Mouse (Mus musculus) G1E-ER4 (cell line): ENCODE measurements around the gene Ralgps1. TPM values are rescaled to one million over a fixed set of nuclear protein-coding genes. Genes with fewer than 3 reads are reported as not detected.

Experiments
- GATA1 ChIP-seq: IDR thresholded peaks from one replicate; pipeline ENCODE4 v1.8.0; 2012; ENCODE audit warnings: low read length, inconsistent platforms
- polyA plus RNA-seq: library from polyadenylated mRNA; stranded (reverse); fragments of >175 nt; gene quantifications from 2 replicates; pipeline ENCODE4 v1.2.3, GENCODE M21; 2012

Ralgps1 gene
- polyA plus RNA-seq, 1 experiment, result 1.3 TPM

DNA sequence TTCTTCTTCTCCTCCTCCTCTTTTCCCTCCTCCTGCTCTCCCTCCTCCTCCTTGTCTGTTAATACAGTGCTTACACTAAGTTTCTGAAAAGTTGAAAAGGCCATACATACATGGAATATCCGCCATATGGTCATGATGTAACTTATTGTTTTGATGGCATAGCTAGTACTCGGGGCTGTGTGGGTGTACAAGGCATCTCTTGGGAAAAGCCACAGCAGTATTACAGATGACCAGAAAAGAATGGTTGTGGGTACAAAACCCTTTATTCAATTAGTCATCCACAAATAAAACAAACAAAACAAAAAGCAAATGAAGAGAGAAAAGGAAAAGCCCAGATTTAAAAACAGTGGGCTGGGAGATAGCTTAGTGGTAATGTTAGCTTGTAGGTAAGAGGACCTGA is 90.8 kb downstream of the Ralgps1 start:
- no peak for TF ChIP-seq GATA1

DNA sequence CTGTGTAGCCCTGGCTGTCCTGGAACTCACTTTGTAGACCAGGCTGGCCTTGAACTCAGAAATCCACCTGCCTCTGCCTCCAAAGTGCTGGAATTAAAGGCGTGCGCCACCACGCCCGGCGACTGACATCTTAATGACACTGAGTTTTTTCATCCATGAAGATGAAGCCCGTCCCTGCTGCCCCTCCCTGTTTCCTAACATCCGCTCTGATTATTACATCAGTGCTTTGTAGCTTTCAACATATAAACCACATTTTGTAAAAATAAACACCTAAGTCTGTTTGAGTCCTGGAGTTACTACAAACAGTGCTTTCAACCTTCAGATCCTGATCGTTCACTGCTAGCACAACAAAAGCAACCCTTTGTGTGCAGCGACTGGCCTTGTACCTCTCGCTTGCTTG is 91.5 kb downstream of the Ralgps1 start:
- TF ChIP-seq GATA1, result no peak

DNA sequence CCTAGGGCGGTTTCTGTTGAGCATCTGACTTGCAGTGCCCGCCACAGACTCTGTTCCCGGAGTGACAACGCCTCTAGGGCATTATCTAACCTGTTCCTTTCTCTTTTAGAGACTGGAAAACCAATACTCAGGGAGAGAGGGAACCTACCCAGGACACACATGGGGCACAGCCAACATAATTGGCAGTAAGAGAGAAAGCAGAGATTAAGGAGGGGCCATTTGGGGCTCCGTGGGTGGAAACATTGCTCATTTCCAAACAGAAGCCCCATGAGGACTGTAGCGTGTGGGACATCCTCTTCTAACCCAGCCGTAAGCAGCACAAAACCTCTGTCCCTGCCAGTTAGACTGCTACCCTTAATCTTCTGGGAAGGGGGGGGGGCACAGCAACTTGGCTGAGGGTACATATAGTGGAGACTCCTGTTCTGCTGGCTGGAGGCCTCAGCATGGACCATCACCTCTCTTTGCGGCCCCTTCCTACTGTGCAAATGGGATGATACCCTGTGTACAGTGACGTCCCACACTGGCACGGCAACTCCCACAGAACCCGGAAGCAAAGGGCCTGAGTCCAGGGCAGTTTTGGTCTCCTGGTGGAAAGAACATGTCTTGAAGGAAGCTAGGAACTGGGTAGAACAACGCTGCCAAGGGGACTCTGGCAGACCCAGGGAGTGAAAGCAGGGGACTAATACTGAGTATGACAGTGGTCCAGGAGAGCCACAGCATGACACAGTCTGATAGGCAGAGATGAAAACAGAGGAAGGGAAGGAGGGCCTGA is 96.4 kb downstream of the Ralgps1 start:
- no peak for TF ChIP-seq GATA1

DNA sequence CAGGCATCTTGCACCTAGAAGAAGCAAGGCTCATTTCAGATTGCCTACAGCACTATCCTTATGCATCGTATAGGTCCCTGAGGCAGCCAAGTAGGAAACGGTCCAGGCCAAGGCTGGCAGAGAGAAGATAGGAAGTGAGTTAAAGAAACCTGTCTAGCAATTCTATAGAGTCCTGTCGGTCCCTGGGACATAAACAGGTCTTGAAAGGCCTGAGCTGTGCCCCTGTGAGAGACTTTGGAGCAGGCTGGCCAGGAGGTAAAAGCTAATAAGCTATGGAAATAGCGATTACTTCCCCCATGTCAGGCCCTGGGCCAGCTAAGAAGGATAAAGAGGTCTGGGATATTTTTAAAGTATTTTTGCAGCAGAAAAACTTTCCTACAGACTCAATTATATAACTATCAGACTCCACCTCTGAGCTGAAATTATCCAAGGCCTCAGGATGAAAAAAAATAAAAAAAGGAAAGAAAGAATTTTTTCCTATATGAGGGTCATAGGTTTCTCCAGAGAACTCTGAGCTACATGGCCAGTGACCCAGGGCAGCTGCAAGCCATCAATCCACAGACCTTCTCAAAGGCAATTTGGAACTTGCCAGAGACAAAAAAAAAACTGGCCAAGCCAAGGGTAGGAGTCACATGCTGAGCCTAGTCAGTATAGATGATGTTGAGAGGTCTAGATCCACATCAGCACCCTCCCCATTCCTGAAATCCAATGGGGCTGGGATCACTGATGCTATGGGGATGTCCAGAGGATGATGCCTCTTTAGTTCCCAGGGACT is 98.4 kb downstream of the Ralgps1 start:
- TF ChIP-seq GATA1, result no peak

DNA sequence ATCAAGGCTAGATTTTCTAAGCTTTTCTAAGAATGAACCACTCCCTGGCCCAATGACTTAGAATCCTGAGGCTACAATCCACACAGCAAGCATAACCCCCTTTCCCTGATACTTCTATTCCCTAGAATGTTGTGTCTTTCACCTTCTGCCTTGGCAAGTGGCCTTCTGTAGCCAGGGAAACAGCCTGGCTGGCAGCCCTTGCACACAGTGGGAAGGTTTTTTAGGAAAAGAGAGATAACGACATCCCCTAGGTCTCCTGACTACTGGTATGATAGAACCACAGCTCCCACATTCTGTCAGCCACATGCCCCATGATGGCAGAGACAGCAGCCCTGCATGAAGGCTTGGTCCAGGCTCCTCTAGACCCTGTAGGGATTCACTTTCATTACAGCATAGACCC is 99.8 kb downstream of the Ralgps1 start:
- TF ChIP-seq GATA1, result no peak

DNA sequence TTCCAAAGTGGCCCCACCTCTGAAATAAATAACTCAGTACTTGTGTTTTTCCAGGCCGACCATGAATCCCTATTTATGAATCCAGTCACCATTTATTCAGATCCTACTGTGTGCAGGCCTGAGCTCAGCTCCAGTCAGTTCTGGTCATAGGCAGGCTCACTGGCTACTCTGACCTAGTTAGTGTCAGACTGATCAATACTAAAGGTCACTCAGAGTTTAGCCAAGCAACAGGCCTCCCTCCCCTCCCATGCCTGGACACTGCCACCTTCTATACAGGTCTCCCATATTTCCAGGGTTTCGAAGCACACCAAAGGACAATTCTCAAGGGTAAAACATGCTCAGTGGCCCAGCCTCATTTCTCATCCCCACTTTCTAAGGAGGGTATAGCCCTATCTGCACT is 100.7 kb downstream of the Ralgps1 start:
- no peak for TF ChIP-seq GATA1

DNA sequence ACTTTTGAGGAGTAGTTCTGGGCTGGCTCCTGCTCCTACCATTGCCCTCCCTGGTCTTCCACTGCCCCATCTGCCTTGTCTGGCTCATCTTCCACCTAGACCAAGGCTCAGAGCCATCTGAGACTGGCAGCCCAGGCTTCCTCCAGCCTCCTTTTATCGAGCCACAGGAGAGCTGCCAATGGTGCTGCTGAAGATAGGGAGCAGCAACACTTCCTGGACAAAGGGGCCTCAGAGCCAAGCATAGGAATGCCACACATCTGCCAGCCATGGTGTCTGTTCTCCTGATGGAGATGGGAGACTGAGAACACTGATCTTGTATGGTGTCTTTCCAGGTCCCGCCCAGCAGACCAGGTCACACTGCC is 102.2 kb downstream of the Ralgps1 start:
- TF ChIP-seq GATA1, result no peak

DNA sequence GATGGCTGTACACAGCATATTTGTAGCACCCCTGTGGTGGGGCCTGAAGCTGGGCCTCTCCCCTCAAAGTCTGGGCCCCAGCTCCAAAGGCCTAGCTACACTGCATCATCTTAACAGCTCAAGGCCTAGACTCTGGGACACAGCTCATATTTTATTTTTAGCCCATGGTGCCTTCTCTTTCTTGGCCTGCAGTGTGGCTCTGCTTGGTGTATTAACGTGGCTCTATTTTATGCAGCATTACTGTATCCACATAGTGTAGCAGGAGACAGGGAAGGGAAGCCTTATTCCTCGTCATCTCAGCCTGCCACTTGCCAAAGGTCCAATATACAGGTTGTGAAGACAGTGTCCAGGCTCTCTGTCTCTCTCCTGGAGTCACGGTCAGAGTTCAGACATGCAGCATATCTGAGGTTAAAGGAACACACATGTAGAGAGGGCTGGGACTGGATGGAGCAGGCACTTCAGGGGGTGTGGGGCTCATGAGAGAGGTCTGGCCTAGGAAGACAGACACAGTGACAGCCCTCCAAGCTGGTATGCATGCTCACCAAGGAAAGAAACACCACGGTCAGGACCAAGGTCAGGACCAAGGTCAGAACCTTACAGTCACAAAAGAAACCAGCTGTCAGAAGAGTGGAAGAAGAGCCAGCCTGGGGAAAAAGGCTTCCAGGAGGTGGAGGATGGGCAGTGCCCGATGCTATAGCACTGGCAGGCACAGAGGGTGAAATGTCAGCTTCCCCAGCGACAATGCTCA is 102.7 kb downstream of the Ralgps1 start:
- no peak for TF ChIP-seq GATA1

DNA sequence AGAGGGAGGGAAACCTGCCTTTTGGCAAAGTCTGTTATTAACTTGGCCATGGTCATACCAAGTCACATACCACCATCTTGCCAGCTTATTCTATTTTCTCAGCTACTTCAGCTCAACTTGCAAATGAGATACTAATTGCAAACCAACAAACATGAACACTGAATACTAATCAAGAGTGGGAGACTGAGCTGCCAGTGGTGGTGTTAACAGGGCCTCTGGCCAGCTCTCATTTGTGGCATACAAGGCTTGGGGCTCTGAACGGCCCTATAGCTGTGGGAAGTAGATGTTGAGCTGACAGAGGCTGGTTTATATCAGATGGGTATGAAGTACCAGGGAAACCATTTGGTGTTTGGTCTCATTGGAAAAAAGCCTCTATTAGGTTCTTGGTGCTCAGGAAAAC is 104.2 kb downstream of the Ralgps1 start:
- TF ChIP-seq GATA1, result no peak

DNA sequence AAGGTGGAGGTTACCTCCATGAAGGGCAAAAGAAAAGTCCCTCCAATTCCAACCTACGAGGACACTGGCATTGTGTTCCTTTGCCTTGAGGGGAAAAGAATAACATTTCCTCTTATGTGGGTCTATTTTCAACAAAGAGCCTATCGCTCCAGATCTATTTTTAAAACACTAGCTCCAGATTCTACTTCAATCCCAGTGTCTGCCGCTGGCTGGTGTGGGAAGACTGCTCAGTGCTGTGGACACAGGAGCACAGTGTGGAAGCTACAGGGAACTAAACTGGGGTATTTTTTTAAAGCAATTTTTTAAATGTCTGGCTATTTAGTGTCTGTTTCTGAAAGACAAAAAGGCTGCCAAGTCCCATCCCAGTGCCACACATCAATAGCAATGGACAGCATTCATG is 105.5 kb downstream of the Ralgps1 start:
- no peak for TF ChIP-seq GATA1

DNA sequence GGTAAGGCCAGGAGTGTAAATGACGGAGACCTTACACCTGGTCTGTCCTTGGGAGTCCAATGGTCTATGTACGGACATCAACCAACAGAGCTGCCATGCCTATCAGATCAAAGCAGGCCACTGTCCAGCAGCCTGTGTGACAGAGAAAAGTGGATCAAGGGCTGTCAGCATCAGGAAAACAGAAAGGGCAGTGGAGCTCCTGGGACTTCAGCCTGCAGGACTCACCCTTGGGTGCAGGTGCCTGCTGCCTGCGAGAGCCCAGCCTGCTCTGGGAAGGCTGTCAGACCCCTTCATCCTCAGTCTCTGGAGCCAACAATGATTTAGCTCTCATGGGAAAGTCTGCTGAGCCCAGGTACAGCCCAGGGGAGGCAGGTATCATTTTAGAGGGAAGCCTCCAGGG is 109.8 kb downstream of the Ralgps1 start:
- no peak for TF ChIP-seq GATA1

DNA sequence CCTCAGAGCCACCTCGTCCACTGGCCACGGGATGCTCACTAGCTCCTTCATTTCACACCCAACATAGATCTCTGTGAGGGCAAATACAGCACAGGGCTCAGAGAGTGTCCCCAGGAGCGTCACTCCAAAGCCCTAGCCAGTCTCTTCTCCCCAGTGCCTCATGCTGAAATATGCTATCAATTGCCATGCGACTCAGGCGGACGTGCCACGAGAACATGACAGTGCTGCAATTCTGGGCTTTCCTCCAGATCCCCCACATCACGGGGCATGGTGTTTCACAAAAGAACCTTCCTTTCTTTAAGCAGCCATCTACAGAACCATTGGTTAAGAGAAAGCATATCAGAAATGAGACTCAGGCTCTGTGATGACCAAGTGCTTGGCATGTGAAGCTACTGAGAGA is 110.5 kb downstream of the Ralgps1 start:
- TF ChIP-seq GATA1, result no peak

DNA sequence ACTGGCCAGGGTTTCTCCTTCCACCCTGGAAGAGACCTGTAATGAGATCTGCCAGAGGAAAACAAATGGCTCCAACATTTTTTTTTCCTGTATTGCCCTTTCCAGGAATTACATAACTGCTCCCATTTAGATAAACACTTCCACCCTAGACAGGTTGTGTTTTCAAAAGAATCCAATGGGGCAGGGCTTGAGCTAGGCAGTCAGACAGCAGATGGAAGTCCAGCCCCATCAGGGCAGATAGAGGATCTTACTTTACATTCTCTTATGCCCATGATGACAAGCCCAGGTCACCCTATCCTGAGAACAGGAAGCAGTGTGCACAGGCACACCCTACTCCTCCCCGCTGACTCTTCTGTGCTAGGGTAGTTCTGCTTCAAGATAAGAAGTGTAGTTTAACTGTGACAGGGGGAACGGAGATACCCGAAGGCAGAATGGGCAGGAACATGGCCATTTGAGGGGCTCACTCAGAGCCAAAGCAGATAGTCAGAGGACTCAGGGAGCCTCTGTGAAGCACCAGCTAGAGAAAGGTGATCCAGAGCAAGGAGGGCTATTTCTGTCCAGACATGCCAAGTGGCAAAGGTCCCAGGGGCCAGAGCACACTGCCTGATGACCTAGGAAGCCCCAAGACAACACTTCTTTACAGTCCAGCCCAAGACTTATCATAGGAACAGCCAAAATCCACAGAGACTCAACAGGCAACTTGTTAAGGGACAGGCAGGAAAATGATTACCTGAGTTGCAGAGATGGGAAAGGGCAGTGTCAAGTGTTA is 114.3 kb downstream of the Ralgps1 start:
- peak; percentile 38 for TF ChIP-seq GATA1

DNA sequence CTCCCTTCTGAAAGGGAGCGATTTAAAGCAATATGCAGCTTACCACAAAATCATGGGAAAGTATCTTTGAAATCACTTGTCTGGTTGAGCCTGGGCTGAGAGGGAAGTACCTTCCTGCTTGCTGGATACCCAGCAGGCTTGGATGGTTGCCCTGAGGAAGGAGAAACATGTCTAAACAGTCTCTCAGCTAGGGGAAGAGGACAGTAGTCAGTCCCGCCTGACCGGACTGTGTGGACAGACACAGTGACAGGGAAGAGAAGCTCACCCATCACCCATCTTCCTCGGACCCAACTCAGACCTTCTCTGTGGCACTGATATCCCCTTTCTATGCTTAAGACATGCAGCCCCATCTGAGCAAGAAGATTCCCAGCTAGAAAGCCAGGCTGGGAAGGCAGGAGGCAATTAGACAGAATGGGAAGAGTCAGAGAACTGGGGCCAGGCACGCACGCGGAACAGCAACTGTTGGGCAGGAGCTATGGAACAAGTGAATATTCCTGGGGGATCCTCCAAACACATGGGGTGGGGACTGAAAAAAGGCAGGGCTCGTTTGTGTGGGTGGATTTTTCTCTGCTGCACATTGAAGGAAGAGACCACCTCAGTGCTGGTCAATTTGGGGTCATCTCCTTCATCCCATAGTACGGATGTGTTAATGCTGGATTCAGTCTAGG is 116.8 kb downstream of the Ralgps1 start:
- no peak for TF ChIP-seq GATA1

DNA sequence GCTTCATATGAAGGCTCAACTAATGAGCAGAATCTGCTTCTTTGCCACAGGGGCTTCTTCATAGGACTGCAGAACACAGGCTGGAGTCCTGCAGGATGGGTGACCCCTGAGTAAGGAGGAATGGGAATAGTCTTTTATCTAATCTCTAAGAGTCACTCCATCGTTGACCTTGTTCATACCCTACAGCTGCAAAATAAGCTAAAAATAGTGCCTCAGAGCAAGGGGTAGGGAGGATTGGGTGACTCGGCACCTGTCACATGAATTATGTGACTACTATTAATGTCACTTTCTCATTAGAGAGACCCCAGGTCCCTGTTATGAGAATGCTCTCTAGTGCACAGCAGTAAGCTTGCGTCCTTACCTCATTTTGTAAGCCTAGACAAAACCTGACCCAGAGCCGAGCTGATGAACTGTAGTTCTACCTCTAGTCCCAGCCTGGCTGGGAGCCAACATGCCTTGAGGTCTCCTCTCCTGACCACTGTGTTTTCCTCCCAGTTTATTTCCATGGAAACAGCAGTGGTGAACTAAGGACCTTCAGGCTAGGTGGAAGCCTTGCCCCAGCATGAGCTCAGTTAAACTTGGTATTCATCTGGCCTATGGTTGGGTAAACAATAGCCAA is 117.6 kb downstream of the Ralgps1 start:
- no peak for TF ChIP-seq GATA1

DNA sequence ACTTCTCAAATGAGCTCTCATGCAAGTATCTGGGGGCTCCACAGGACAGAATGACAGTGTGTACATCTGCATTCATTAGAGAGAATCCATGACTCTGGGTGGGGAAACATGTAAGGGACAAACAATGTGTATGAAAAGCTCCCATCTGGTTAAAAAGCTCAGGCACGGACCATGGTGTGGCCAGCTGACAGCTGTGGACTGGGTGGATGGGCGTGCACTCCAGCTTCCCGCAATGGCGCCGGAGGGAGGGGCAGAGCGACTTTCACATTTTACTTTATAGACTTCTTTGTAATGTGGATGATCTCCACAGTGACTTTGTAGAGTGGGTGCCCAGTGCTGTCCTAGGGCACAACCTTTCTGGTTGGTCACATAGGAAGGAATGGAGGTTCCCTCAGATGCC is 118.5 kb downstream of the Ralgps1 start:
- TF ChIP-seq GATA1, result no peak
